Mouse (Mus musculus) lung, postnatal 36 days (tissue): ENCODE measurements around the gene B9d2.

Experiments
- DNase-seq: peaks from one replicate; pipeline ENCODE4 v3.0.0; 2022; ENCODE audit warnings: mixed read lengths

Gene B9d2

DNA sequence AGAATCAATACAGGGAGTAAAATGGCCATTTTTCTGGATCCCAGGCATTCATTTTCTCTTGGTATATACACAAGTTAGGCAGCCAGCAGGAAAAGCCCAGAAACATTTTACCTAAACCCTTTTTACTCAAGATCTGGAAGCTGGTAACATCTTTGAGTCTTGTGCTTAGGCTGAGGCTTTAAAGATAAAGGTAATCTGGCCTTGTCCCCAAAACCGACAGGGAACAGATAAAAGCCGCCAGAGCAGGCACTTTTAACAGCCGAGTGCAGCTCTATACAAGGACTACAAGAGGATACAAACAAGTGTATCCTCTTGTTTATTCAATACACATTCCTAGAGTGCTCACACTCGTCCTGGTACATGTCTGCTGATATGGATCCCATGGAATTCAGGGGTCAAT, 54.4 kb downstream of the B9d2 start:
- no peak for DNase-seq
